Mouse (Mus musculus) kidney, adult 2 months (tissue): ENCODE results near the gene Atg10.

Experiments
- CTCF ChIP-seq: fragments of 200-500 bp; conservative IDR thresholded peaks from 2 replicates; pipeline ENCODE4 v1.5.1; 2011; ENCODE audit warnings: low read depth, mild to moderate bottlenecking, control low read depth, low read length, moderate library complexity, mixed read lengths; ENCODE audit not compliant: insufficient read depth, insufficient read length
- POLR2A ChIP-seq: fragments of 200-500 bp; IDR thresholded peaks from one replicate; pipeline ENCODE4 v1.6.1; 2011; ENCODE audit warnings: low read depth, low read length, control low read depth

DNA sequence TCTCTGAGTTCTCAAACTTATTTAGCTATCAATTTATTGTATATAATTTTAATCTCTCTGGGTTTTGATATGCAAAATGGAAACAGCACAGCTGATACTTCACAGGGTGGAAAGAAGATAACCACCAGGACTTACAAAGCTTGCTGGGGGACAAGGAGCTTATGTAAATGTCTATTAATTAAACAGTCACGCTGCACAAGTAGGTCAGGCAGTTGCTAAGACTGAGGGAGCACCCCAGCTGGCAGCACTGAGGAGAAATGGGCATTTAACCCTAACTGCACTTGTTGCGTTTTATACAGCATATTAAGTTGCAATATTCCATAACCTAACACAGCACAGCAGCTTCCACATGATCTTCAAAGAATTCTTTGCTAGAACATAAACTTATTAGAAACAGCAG, 264.9 kb downstream of the Atg10 start:
- TF ChIP-seq POLR2A (no peak), CTCF (no peak)
